Mouse (Mus musculus) CH12.LX (cell line): Measurements from ENCODE around the gene Ergic1.
A peak's percentile ranks its signal among the peaks of the same experiment; 100 is the strongest.

Source experiments
- CHD2 ChIP-seq: IDR thresholded peaks from 2 replicates; pipeline ENCODE4 v1.6.1; 2011; ENCODE audit warnings: low read length, improper control_type of control experiment
- CTCF ChIP-seq, 2 experiments: IDR thresholded peaks in 1 of 2; conservative IDR thresholded peaks in 1 of 2; 2 replicates each; pipeline ENCODE4 v1.5.1; 2011 to 2012; ENCODE audit warnings: low read depth in 2 of 2, low read length in 2 of 2, improper control_type of control experiment in 1 of 2, inconsistent platforms in 1 of 2, mild to moderate bottlenecking in 1 of 2, moderate library complexity in 1 of 2
- E2F4 ChIP-seq: IDR thresholded peaks from 2 replicates; pipeline ENCODE4 v1.6.1; 2011; ENCODE audit warnings: low read depth, low read length, improper control_type of control experiment; ENCODE audit not compliant: insufficient replicate concordance
- KAT2A ChIP-seq: IDR thresholded peaks from 2 replicates; pipeline ENCODE4 v1.6.1; 2012; ENCODE audit warnings: low read length, improper control_type of control experiment, inconsistent platforms; ENCODE audit not compliant: insufficient replicate concordance
- NRF1 ChIP-seq: IDR thresholded peaks from 2 replicates; pipeline ENCODE4 v1.6.1; 2014; ENCODE audit warnings: low read depth, mild to moderate bottlenecking, inconsistent platforms, low read length, improper control_type of control experiment, moderate library complexity
- POLR2A ChIP-seq: IDR thresholded peaks from 2 replicates; pipeline ENCODE4 v1.6.1; 2011; ENCODE audit warnings: low read depth, mild to moderate bottlenecking, improper control_type of control experiment, low read length
- POLR2AphosphoS2 ChIP-seq: IDR thresholded peaks from 2 replicates; pipeline ENCODE4 v1.6.1; 2011; ENCODE audit warnings: low read depth, low read length, improper control_type of control experiment
- USF2 ChIP-seq: conservative IDR thresholded peaks from 2 replicates; pipeline ENCODE4 v1.6.1; 2011; ENCODE audit warnings: low read depth, low read length, improper control_type of control experiment
- ZC3H11A ChIP-seq: IDR thresholded peaks from 2 replicates; pipeline ENCODE4 v1.6.1; 2012; ENCODE audit warnings: low read depth, mild to moderate bottlenecking, inconsistent platforms, low read length, improper control_type of control experiment
- ZNF384 ChIP-seq: IDR thresholded peaks from 2 replicates; pipeline ENCODE4 v1.6.1; 2012; ENCODE audit warnings: low read depth, low read length, improper control_type of control experiment, inconsistent platforms

DNA sequence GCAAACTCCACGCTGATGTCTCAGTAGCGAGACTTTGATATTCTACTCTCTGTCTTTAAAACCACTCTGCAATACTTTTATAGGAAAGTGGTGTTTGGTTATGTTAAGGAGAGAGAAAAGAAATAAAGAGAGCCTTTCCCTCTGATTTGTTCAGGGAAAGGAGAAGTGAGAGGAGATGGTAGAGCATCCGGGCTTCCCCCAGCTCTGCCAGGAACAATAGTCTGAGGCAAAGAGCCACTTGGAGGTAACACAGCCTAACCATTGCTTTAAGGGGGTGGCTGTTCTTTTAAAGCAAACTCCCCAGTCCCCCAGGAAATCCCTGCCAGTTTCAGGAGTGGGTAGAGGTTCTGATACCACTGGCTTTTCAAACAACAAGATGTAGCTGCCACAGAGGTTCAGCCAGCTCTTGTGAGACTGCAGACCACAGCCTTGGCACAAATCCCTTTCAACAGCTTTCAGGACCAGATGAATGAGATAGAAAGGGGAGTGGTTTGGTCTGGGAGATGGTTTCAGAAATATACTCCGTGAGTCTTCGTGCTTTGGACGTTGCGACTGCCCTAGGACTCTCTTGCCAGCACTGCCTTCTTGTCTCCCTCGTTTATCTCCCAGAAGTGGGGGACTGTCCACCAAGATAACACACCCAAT, 16.8 kb upstream of the Ergic1 start:
- TF ChIP-seq USF2 = no peak
- no peak for TF ChIP-seq NRF1
- no peak for TF ChIP-seq POLR2A
- no peak for TF ChIP-seq ZC3H11A
- TF ChIP-seq CTCF (conservative IDR thresholded peaks at IDR 0.05 in 1 of 2, IDR thresholded peaks at IDR 0.05 in 1 of 2; ENCODE audit: low read depth in 2 of 2, low read length in 2 of 2) = no peak
- no peak for TF ChIP-seq POLR2AphosphoS2
- 0 out of 2 replicates have a peak, but pooled peaks have one; percentile 19 for TF ChIP-seq CHD2
- TF ChIP-seq ZNF384 = no peak
- no peak for TF ChIP-seq E2F4
- no peak for TF ChIP-seq KAT2A
